Mouse (Mus musculus): Measurements from ENCODE around the gene Neurod2. TPM values are rescaled to one million over a fixed set of nuclear protein-coding genes. Genes with fewer than 3 reads are reported as not detected.

Neurod2 gene
- polyA plus RNA-seq, 1 experiment from 2014 or later, result 64.1 TPM

DNA sequence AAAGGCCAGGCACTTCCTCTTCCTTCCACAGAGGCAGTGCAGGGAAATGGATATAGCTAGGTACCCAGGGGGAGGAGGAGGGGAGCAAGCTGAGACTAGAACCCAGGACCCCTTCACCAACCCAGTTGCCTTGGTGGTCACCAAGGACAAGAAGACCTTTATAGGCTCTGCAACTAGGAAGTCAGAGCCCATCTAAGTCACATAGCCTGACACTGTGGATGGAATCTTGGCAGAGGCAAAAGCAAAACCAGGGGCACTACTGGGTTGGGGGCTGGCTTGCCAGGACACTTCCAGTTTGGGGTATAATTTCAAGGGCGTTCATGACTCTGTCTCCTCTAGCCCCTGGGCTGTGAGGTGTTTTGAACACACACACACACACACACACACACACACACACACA is 2.0 kb upstream of the Neurod2 start:
- WGBS, result 67% methylated on average over 1 of the region's 1 CpGs
- Histone ChIP-seq H3K27me3 (replicated peaks; ENCODE audit: control insufficient read depth, insufficient read depth, low read length) (peaks cover 76% of the 10 kb centered on the region), H3K27ac (ENCODE audit: low read depth, low read length) (peak overlapping the region; percentile 90; the same call in 1 of the 2 replicates), H3K4me2 (ENCODE audit: low read length) (no peak overlapping the region), H3K36me3 (ENCODE audit: control insufficient read depth, insufficient read depth, low read length) (0 out of 2 replicates have a peak, but pooled peaks cover 11% of the 10 kb centered on the region), H3K9ac (ENCODE audit: low read length) (no peak overlapping the region), H3K9me3 (replicated peaks; ENCODE audit: control insufficient read depth, low read length) (no peaks in the 10 kb centered on the region), H3K4me3 (ENCODE audit: low read depth, low read length) (no peak overlapping the region), H3K4me1 (ENCODE audit: control insufficient read depth, insufficient read depth, low read length) (peaks cover 19% of the 10 kb centered on the region)
- DNase-seq (ENCODE audit: low spot score) (no peak), ATAC-seq (no peak)

- DNase-seq (ENCODE audit: low spot score) (no peak), ATAC-seq (no peak)
- Histone ChIP-seq H3K27ac (ENCODE audit: low read depth, low read length) (peak overlapping the region; percentile 90), H3K4me2 (ENCODE audit: low read length) (no peak overlapping the region), H3K27me3 (replicated peaks; ENCODE audit: control insufficient read depth, insufficient read depth, low read length) (peaks cover 76% of the 10 kb centered on the region), H3K9ac (ENCODE audit: low read length) (no peak overlapping the region), H3K4me3 (ENCODE audit: low read depth, low read length) (no peak overlapping the region), H3K9me3 (replicated peaks; ENCODE audit: control insufficient read depth, low read length) (no peaks in the 10 kb centered on the region), H3K36me3 (ENCODE audit: control insufficient read depth, insufficient read depth, low read length) (0 out of 2 replicates have a peak, but pooled peaks cover 11% of the 10 kb centered on the region), H3K4me1 (ENCODE audit: control insufficient read depth, insufficient read depth, low read length) (peaks cover 19% of the 10 kb centered on the region)
- 65% methylated on average over 2 of the region's 2 CpGs for WGBS
Measured at GRCm38 (mm10) chr11:98330745-98331204, 1.3 kb upstream of the Neurod2 start.

DNA sequence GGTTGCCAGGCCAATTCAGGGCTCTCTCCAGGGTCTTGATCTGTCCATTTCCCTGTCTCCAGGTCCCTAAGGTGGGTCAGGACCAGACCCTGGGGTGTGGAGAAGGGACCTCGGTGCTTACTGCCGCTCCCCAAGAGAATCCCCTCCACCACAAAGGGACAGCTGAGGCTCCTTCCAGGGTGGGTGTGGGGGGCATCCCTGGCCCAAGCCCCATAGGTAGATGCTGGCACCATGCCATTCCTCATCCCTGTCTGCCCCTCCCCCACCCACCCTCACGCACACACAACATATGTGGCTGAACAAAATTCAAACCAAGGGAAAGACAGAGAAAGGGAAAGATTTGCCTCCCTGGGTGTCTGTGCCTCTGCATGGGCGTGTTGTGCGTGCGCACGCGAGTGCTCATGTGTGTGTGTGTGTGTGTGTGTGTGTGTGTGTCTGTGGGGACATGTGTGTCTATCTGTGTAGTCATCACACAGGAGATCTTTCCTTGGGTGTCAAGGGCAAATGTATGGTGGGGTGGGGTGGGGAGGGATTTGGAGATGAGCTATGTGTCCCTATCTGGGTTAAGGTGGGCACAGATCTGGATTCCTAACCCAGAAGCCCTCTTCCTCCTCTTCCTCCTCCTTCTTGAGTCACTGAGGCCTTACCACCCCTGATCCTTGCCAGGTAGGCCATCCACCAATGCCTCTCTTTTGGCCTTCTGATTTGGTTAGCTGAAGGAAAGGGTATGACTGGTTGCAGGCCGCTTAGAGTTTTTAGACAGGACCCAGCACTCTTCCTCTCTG is 704 bp upstream of the Neurod2 start:
- peaks cover 77% of the 10 kb centered on the region for H3K27me3 ChIP-seq (replicated peaks; ENCODE audit: control insufficient read depth, insufficient read depth, low read length)
- peak overlapping the region; percentile 90 for H3K27ac ChIP-seq (ENCODE audit: low read depth, low read length)
- WGBS, result 18% methylated on average over 9 of the region's 9 CpGs
- 0 out of 2 replicates have a peak, but pooled peaks cover 16% of the 10 kb centered on the region for H3K36me3 ChIP-seq (ENCODE audit: control insufficient read depth, insufficient read depth, low read length)
- DNase-seq (ENCODE audit: low spot score), result peak; percentile 67
- peaks cover 18% of the 10 kb centered on the region for H3K4me1 ChIP-seq (ENCODE audit: control insufficient read depth, insufficient read depth, low read length)
- H3K9ac ChIP-seq (ENCODE audit: low read length), result peak overlapping the region; percentile 33; the same call in 1 of the 2 replicates
- peak; percentile 15; the same call in 1 of the 2 replicates for ATAC-seq
- H3K4me2 ChIP-seq (ENCODE audit: low read length), result peak overlapping the region; percentile 38
- H3K4me3 ChIP-seq (ENCODE audit: low read depth, low read length), result peak overlapping the region; percentile 13; the same call in 1 of the 2 replicates
- H3K9me3 ChIP-seq (replicated peaks; ENCODE audit: control insufficient read depth, low read length), result no peaks in the 10 kb centered on the region

DNA sequence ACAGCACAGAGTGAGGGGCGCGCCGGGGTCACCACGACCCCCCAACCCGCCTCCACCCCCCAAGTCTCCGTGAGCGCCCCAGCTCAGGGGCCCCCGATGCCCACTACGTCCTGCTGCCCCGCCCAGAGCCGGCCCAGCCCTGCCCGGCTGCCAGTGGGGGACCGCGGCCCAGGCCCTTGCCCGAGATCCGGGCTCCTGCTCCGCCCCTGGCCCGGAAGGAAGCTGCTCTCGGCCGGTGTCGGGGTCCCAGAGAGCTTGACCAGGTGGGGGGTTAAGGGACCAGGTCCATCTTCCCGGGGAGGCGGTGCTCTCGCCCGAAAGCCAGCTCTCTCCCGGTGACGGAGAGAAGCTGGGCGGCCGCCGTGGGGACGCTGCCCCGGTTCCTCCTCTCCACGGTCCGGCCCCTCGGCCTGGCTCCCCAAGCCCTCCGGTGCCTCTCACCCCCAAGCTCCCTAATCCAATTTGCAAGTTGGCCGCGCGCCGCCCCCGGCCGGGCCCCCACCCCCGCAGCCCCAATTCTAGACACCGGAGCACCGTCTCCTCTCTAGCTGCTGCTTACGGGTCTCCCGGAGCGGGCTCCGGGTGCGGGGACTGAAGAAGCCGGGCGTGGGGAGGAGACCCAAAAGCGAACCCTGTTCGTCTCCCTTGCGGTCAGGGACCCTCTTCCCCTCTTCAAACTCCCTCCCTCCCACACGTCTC is 928 bp downstream of the Neurod2 start:
- Histone ChIP-seq H3K4me1 (ENCODE audit: control insufficient read depth, insufficient read depth, low read length) (peaks cover 7% of the 10 kb centered on the region; the same call in 1 of the 2 replicates), H3K27ac (ENCODE audit: low read depth, low read length) (peak overlapping the region; percentile 98), H3K4me2 (ENCODE audit: low read length) (peak overlapping the region; percentile 51), H3K9ac (ENCODE audit: low read length) (peak overlapping the region; percentile 90), H3K36me3 (ENCODE audit: control insufficient read depth, insufficient read depth, low read length) (0 out of 2 replicates have a peak, but pooled peaks cover 16% of the 10 kb centered on the region), H3K4me3 (ENCODE audit: low read depth, low read length) (peak overlapping the region; percentile 53), H3K27me3 (replicated peaks; ENCODE audit: control insufficient read depth, insufficient read depth, low read length) (peaks cover 79% of the 10 kb centered on the region), H3K9me3 (replicated peaks; ENCODE audit: control insufficient read depth, low read length) (no peaks in the 10 kb centered on the region)
- under 1% methylated on average over 47 of the region's 56 CpGs for WGBS
- no peak for DNase-seq (ENCODE audit: low spot score)
- peak; percentile 7; the same call in 1 of the 2 replicates for ATAC-seq

DNA sequence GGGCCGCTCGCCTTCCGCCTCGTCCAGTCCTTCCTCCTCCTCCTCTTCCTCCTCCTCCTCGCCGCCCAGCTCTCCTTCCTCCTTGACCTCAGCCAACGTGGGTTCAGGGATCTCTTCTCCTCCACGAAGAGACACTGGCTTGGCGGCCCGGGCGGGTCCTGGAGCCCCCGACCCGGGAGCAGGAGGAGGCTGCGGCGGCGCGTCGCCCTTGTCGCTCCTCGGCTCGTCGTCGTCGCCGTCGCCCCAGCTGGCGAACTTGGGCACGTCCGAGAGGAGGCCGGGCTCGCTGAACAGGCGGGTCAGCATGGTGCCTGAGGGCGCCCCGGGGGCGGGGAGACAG is 1.4 kb downstream of the Neurod2 start:
- WGBS, result 1% methylated on average over 34 of the region's 35 CpGs
- no peak for DNase-seq (ENCODE audit: low spot score)
- H3K27me3 ChIP-seq (replicated peaks; ENCODE audit: control insufficient read depth, insufficient read depth, low read length), result peaks cover 80% of the 10 kb centered on the region

GRCm38 (mm10) chr11:98327136-98328030 is 2.1 kb downstream of the Neurod2 start:
- no peak for DNase-seq (ENCODE audit: low spot score)

More for the DNA sequence above, 1.4 kb downstream of the Neurod2 start:
- 0 out of 2 replicates have a peak, but pooled peaks cover 16% of the 10 kb centered on the region for H3K36me3 ChIP-seq (ENCODE audit: control insufficient read depth, insufficient read depth, low read length)
- H3K9me3 ChIP-seq (replicated peaks; ENCODE audit: control insufficient read depth, low read length), result no peaks in the 10 kb centered on the region
- H3K27ac ChIP-seq (ENCODE audit: low read depth, low read length), result peak overlapping the region; percentile 98
- ATAC-seq, result no peak
- peaks cover 9% of the 10 kb centered on the region; the same call in 1 of the 2 replicates for H3K4me1 ChIP-seq (ENCODE audit: control insufficient read depth, insufficient read depth, low read length)
- peak overlapping the region; percentile 90 for H3K9ac ChIP-seq (ENCODE audit: low read length)
- H3K4me2 ChIP-seq (ENCODE audit: low read length), result peak overlapping the region; percentile 51
- H3K4me3 ChIP-seq (ENCODE audit: low read depth, low read length), result peak overlapping the region; percentile 53

GRCm38 (mm10) chr11:98326741-98327135 is 2.7 kb downstream of the Neurod2 start:
- DNase-seq (ENCODE audit: low spot score), result no peak
- Histone ChIP-seq H3K36me3 (ENCODE audit: control insufficient read depth, insufficient read depth, low read length) (0 out of 2 replicates have a peak, but pooled peaks cover 16% of the 10 kb centered on the region), H3K27me3 (replicated peaks; ENCODE audit: control insufficient read depth, insufficient read depth, low read length) (peaks cover 86% of the 10 kb centered on the region), H3K4me1 (ENCODE audit: control insufficient read depth, insufficient read depth, low read length) (peaks cover 9% of the 10 kb centered on the region; the same call in 1 of the 2 replicates), H3K27ac (ENCODE audit: low read depth, low read length) (peak overlapping the region; percentile 98), H3K9ac (ENCODE audit: low read length) (peak overlapping the region; percentile 90), H3K4me3 (ENCODE audit: low read depth, low read length) (peak overlapping the region; percentile 53), H3K9me3 (replicated peaks; ENCODE audit: control insufficient read depth, low read length) (no peaks in the 10 kb centered on the region), H3K4me2 (ENCODE audit: low read length) (peak overlapping the region; percentile 51)
- no peak for ATAC-seq
- under 1% methylated on average over 19 of the region's 19 CpGs for WGBS

More at GRCm38 (mm10) chr11:98327136-98328030, 2.1 kb downstream of the Neurod2 start:
- Histone ChIP-seq H3K4me2 (ENCODE audit: low read length) (peak overlapping the region; percentile 51), H3K9ac (ENCODE audit: low read length) (peak overlapping the region; percentile 90), H3K4me1 (ENCODE audit: control insufficient read depth, insufficient read depth, low read length) (peaks cover 9% of the 10 kb centered on the region; the same call in 1 of the 2 replicates), H3K27ac (ENCODE audit: low read depth, low read length) (peak overlapping the region; percentile 98), H3K27me3 (replicated peaks; ENCODE audit: control insufficient read depth, insufficient read depth, low read length) (peaks cover 81% of the 10 kb centered on the region), H3K9me3 (replicated peaks; ENCODE audit: control insufficient read depth, low read length) (no peaks in the 10 kb centered on the region), H3K36me3 (ENCODE audit: control insufficient read depth, insufficient read depth, low read length) (0 out of 2 replicates have a peak, but pooled peaks cover 16% of the 10 kb centered on the region), H3K4me3 (ENCODE audit: low read depth, low read length) (peak overlapping the region; percentile 53)
- under 1% methylated on average over 96 of the region's 97 CpGs for WGBS
- ATAC-seq, result peak; percentile 14; the same call in 1 of the 2 replicates

DNA sequence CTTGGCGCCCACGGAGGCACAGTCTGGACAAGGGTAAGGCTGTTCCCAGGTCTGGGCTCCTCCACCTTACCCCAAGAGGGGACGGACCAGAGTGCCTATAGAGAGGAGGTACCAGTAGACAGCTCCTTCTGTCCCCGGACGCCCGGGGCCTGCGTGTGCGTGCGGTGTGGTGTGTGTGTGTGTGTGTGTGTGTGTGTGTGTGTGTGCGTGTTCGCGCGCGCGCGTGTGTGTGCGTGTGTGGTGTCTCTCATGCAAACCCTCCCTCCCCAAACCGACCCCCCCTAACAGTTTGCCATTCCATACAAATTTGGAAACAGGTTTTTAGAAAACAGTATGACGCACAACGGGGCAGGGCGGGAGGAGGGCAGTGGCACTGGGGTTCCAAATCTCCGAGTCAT is 3.6 kb downstream of the Neurod2 start:
- Histone ChIP-seq H3K4me2 (ENCODE audit: low read length) (peak overlapping the region; percentile 51), H3K4me1 (ENCODE audit: control insufficient read depth, insufficient read depth, low read length) (peaks cover 10% of the 10 kb centered on the region; the same call in 1 of the 2 replicates), H3K36me3 (ENCODE audit: control insufficient read depth, insufficient read depth, low read length) (0 out of 2 replicates have a peak, but pooled peaks cover 16% of the 10 kb centered on the region), H3K9ac (ENCODE audit: low read length) (peak overlapping the region; percentile 90), H3K9me3 (replicated peaks; ENCODE audit: control insufficient read depth, low read length) (no peaks in the 10 kb centered on the region), H3K4me3 (ENCODE audit: low read depth, low read length) (peak overlapping the region; percentile 53), H3K27me3 (replicated peaks; ENCODE audit: control insufficient read depth, insufficient read depth, low read length) (peaks cover 86% of the 10 kb centered on the region), H3K27ac (ENCODE audit: low read depth, low read length) (peak overlapping the region; percentile 98)
- WGBS, result under 1% methylated on average over 22 of the region's 22 CpGs
- no peak for ATAC-seq
- peak; percentile 41 for DNase-seq (ENCODE audit: low spot score)

All from forebrain, embryonic 14.5 days (tissue).